Mouse (Mus musculus): ENCODE data around the gene Arfip1.

- TF ChIP-seq POLR2A (IDR thresholded peaks at IDR 0.05; ENCODE audit: low read depth, low read length), result no peak
- no peak for TF ChIP-seq CTCF (conservative IDR thresholded peaks at IDR 0.05; ENCODE audit: insufficient read depth, insufficient read length, low read depth, low read length)
Measured at GRCm38 (mm10) chr3:84500491-84500890, 81.9 kb downstream of the Arfip1 start.
